Mouse (Mus musculus) ovary, postnatal 36 days (tissue): ENCODE measurements around the gene Yod1.

ENCODE experiments used
- DNase-seq: peaks from one replicate; pipeline ENCODE4 v3.0.0; 2022; ENCODE audit warnings: low spot score, mixed read lengths

Yod1 gene

GRCm38 (mm10) chr1:130770487-130770886 lies 53.4 kb downstream of the Yod1 start:
- DNase-seq: no peak

GRCm38 (mm10) chr1:130770981-130771494 lies 53.9 kb downstream of the Yod1 start:
- no peak for DNase-seq
